Mouse (Mus musculus) forebrain, embryonic 10.5 days (tissue): Measurements from ENCODE around the gene Gatad2a. TPM values are rescaled to one million over a fixed set of nuclear protein-coding genes. Genes with fewer than 3 reads are reported as not detected.

Experiments used
- DNase-seq: peaks from one replicate; pipeline ENCODE4 v3.0.0-alpha.2; 2017; ENCODE audit warnings: low spot score; ENCODE audit errors: extremely low spot score
- H3K27ac ChIP-seq: fragments of 300-500 bp; sonication (generic); 2 replicates; pipeline ENCODE4 v1.5.1; 2016; ENCODE audit warnings: mild to moderate bottlenecking
- H3K27me3 ChIP-seq: fragments of 300-500 bp; sonication (generic); 2 replicates; pipeline ENCODE4 v1.6.1; 2016; ENCODE audit warnings: mild to moderate bottlenecking; ENCODE audit not compliant: poor library complexity, severe bottlenecking
- H3K36me3 ChIP-seq: fragments of 300-500 bp; sonication (generic); replicated peaks from 2 replicates; pipeline ENCODE4 v1.6.1; 2016; ENCODE audit warnings: mild to moderate bottlenecking, moderate library complexity
- H3K4me1 ChIP-seq: fragments of 300-500 bp; sonication (generic); 2 replicates; pipeline ENCODE4 v1.6.1; 2016
- H3K4me3 ChIP-seq: fragments of 300-500 bp; sonication (generic); 2 replicates; pipeline ENCODE4 v1.5.1; 2016; ENCODE audit warnings: mild to moderate bottlenecking, moderate library complexity
- H3K9me3 ChIP-seq: fragments of 300-500 bp; sonication (generic); 2 replicates; pipeline ENCODE4 v1.6.1; 2016; ENCODE audit warnings: mild to moderate bottlenecking, moderate library complexity
- WGBS: fragments of 180-500 bp; shearing (Covaris S2); methylation state at CpG from one replicate; pipeline ENCODE4 v1.1.7; 2016; 5-methylcytosine and 5-hydroxymethylcytosine counted together
- polyA plus RNA-seq: library from polyadenylated mRNA; unstranded; fragments of >200 nt; fragmentation: Nextera tagmentation; extraction: Ambion mirVana; gene quantifications from 2 replicates; pipeline ENCODE4 v1.2.1, GENCODE M21; 2016

The Gatad2a gene
- polyA plus RNA-seq, 1 experiment from 2014 or later = 51.7 TPM

DNA sequence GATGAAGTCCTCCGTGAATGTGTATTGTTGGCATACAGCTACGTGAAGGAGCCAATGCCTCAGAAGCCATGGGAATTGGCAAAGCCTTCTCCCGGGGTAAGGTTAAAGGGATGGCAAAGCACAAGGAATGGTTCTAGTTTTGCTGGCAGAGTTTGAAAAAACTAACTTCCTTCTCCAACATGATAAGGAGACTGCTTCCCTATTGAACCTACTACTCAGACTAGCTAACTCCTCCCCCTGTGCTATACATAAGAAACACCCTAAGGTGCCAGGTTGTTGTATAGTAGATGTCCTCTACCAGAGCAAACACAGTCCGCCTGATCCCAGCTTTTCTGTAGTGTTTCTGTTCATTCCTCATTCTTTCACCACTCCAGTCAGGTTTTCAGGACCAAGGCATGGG, 17.7 kb downstream of the Gatad2a start:
- WGBS = 90% methylated on average over 4 of the region's 4 CpGs
- Histone ChIP-seq H3K36me3 (no peaks in the 10 kb centered on the region), H3K27ac (no peak overlapping the region), H3K4me1 (peaks cover 17% of the 10 kb centered on the region), H3K27me3 (peaks cover 8% of the 10 kb centered on the region; the same call in 1 of the 2 replicates), H3K4me3 (no peak overlapping the region), H3K9me3 (no peaks in the 10 kb centered on the region)
- no peak for DNase-seq

DNA sequence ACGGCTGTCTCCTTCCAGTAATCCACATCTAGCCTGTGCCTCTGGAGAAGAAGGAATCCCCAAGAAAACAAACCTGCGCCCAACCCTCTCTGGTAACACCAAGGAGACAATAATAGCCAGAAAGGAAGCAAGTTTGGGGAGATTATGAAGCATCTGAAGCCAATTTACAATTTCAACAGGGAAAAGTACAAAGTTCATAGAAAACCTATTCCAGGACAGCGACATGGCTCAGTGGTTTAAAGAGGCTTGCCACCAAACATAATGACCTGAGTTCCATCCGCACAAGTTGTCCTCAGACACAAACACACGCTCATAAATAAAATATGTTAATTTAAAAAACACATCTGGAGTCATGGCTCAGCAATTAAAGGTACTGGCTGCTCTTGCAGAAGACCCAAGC, 21.4 kb downstream of the Gatad2a start:
- DNase-seq = no peak
- WGBS = 35% methylated on average over 5 of the region's 5 CpGs
- H3K9me3 ChIP-seq = no peaks in the 10 kb centered on the region
- no peaks in the 10 kb centered on the region for H3K36me3 ChIP-seq
- H3K4me3 ChIP-seq = peak overlapping the region; percentile 99
- H3K4me1 ChIP-seq = peaks cover 53% of the 10 kb centered on the region
- peak overlapping the region; percentile 98 for H3K27ac ChIP-seq
- peaks cover 8% of the 10 kb centered on the region; the same call in 1 of the 2 replicates for H3K27me3 ChIP-seq

DNA sequence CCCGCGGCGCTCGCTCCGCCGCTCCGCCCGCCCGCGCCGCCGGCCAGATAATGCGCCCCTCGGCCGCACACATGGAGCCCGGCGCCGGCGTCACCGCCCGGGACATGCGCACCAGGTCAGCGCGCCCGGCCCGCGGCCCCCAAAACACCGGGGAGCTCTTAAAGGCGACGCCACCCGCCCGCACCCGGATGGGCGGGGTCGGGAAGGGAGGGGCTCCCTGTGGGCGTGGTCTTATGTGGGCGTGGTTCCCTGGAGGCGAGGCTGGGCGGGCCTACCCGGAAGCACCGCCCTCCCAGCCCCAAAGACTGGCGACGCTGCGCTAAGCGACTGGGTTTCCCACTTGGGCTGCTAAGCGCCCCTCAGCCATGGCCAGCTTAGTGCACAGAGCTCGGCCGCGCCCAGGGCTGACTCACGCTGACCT, 22.0 kb downstream of the Gatad2a start:
- peaks cover 53% of the 10 kb centered on the region for H3K4me1 ChIP-seq
- H3K4me3 ChIP-seq = peak overlapping the region; percentile 99
- peaks cover 8% of the 10 kb centered on the region; the same call in 1 of the 2 replicates for H3K27me3 ChIP-seq
- no peaks in the 10 kb centered on the region for H3K36me3 ChIP-seq
- no peaks in the 10 kb centered on the region for H3K9me3 ChIP-seq
- peak; percentile 96 for DNase-seq
- WGBS = under 1% methylated on average over 50 of the region's 50 CpGs
- H3K27ac ChIP-seq = peak overlapping the region; percentile 98

DNA sequence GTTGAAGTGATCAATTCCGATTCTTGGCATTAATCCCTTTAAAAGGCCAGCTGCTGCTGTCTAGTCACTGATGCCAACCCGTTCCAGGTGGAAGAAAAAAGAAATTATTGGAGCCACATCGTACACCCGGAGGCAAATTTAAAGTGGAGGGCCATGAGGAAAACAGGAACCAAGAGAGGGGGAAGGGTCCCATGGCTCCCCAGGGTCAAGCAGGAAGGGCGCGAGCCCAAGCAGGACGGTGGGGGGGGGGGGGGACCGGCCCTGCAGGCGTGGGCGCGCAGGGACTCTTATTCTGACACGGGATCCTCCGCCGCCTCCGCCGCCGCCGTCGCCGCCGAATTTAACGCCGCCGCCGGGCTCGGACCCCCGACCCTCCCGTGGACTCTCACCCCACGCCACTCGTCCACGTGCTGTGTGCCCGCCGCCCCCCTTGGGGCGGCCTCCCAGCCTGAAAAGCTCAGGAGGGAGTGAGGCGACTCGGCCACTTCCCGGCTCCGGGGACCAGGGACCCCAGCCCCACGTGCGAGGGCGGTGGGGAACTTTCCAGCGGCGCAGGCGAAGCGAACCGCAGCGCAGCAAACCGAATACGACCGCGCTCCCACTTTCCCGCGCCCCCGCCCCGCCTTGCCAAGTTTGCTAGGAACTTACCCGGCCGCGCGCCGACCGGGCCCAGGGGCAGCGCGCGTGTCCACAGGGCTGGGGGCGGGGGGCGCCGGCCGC, 22.6 kb downstream of the Gatad2a start:
- WGBS = under 1% methylated on average over 68 of the region's 68 CpGs
- Histone ChIP-seq H3K4me3 (peak overlapping the region; percentile 99), H3K27ac (peak overlapping the region; percentile 98), H3K9me3 (no peaks in the 10 kb centered on the region), H3K27me3 (peaks cover 8% of the 10 kb centered on the region; the same call in 1 of the 2 replicates), H3K36me3 (no peaks in the 10 kb centered on the region), H3K4me1 (peaks cover 53% of the 10 kb centered on the region)
- DNase-seq = peak; percentile 70

DNA sequence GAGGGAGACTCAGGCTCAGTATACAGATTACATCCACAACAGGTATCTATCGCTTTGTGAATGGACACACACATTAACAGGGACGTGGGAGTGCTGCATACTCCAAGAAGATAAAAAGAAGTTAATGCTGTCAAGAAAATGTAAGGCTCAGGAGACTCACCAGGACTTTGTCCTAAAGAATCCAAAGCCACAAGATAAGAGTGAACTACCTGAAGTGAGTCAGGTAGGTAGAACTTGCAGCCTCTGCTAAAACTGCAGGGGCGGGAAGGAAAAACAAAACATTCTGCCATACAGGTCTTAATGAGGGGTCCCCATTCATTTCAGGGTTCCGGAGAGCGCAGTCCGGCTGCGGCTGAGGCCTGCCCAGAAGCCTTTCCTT, 23.1 kb downstream of the Gatad2a start:
- peak overlapping the region; percentile 98 for H3K27ac ChIP-seq
- no peaks in the 10 kb centered on the region for H3K9me3 ChIP-seq
- H3K4me1 ChIP-seq = peaks cover 53% of the 10 kb centered on the region
- DNase-seq = no peak
- H3K36me3 ChIP-seq = peaks cover 5% of the 10 kb centered on the region
- 11% methylated on average over 7 of the region's 7 CpGs for WGBS
- H3K27me3 ChIP-seq = peaks cover 8% of the 10 kb centered on the region; the same call in 1 of the 2 replicates
- peak overlapping the region; percentile 99 for H3K4me3 ChIP-seq

DNA sequence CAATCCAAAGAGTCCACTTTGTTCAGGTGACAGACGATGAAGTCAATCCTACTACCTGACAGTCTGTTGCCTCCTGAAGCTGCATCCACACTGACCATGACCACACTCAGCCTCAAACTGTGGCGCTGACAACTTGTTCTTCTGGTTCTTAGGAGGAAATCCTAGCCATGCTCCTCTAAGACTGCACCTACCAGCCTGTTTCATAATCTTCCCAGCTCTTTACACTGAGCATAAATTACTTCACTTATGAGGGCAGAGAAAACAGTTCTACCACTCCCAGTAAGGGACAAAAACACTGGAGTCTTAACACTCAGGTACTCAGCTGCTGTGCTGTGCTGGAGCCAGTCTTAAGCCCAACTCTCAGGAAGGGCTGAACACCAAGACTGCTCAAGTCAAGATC, 25.3 kb downstream of the Gatad2a start:
- Histone ChIP-seq H3K9me3 (no peaks in the 10 kb centered on the region), H3K4me1 (peaks cover 47% of the 10 kb centered on the region), H3K36me3 (peaks cover 15% of the 10 kb centered on the region), H3K27me3 (peaks cover 8% of the 10 kb centered on the region; the same call in 1 of the 2 replicates), H3K4me3 (peak overlapping the region; percentile 19; the same call in 1 of the 2 replicates), H3K27ac (no peak overlapping the region)
- DNase-seq = no peak
- WGBS = 96% methylated on average over 2 of the region's 2 CpGs

DNA sequence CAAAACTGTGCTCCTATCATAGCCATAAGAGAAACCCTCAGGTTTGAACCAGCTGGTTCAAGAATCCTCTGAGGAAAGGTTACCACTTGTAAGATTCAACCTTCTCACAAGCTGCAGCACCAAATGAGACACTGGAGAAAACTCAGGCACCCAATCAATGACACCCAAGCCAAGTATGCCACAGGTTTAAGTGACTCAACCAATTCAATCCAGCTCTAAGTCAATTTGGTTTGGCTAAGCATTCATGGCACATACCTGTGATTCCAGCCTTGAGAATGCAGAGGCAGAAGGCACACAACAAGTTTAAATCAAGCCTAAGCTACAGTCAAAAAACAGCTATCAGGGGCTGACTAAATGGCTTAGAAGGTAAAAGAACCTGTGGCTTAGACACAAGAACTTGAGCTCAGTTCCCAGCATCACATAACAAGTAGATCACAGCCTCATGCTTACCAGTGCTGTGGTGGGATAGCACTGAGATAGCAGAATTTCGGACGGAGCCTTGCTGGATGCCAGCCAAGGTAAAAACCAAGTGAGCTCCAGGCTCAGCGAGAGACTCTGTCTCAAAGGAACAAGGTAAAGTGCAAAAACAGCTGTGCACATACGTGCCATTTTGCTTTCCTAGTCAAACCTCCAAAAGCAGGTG, 28.8 kb downstream of the Gatad2a start:
- no peaks in the 10 kb centered on the region for H3K27me3 ChIP-seq
- no peak for DNase-seq
- no peak overlapping the region for H3K27ac ChIP-seq
- H3K9me3 ChIP-seq = no peaks in the 10 kb centered on the region
- H3K36me3 ChIP-seq = peaks cover 49% of the 10 kb centered on the region
- 95% methylated on average over 4 of the region's 4 CpGs for WGBS
- H3K4me3 ChIP-seq = no peak overlapping the region
- H3K4me1 ChIP-seq = peaks cover 34% of the 10 kb centered on the region

DNA sequence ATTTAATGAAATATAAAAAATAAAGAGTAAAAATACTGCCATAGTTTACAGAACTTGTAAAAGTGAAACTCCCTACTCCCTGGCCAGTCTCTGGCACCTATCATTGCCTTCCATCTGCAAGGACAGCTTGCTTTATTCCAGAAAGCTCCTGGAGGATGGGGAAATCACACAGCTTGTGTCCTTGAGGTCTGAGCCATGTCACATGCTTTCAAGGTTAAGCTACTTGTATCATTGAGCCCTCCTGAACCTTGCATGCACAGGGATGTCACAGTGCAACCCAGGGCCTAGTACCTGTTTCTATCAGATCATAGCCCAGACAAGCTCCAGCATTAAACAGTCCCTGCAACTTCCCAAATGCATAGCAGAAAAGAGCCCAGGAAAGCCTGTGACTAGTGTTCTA, 36.9 kb downstream of the Gatad2a start:
- peaks cover 35% of the 10 kb centered on the region for H3K36me3 ChIP-seq

DNA sequence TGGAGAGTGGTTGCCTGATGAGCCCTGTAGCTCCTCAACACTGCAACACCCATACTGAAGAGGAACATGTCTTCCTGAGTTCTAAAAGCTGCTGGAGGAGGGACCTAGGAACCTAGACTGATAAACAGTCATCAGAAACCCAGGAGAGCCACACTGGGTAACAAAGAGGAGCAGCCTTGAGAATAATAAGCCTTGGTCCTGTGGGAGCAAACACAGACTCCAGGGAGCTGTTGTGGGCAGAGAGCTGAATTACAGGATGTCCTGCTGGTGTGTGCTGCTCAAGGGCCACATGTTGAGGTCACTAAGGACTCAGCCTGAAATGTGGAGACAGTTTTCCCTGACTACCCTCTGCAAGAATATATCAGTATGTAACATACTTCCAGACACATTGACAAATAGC, 38.3 kb downstream of the Gatad2a start:
- Histone ChIP-seq H3K36me3 (peaks cover 21% of the 10 kb centered on the region), H3K27ac (no peak overlapping the region), H3K4me1 (peaks cover 30% of the 10 kb centered on the region), H3K4me3 (no peak overlapping the region), H3K9me3 (no peaks in the 10 kb centered on the region), H3K27me3 (no peaks in the 10 kb centered on the region)
- no peak for DNase-seq

More for the DNA sequence above, 36.9 kb downstream of the Gatad2a start:
- H3K4me1 ChIP-seq = peaks cover 30% of the 10 kb centered on the region
- H3K4me3 ChIP-seq = no peak overlapping the region
- no peaks in the 10 kb centered on the region for H3K27me3 ChIP-seq
- no peak for DNase-seq
- no peaks in the 10 kb centered on the region for H3K9me3 ChIP-seq
- H3K27ac ChIP-seq = no peak overlapping the region

DNA sequence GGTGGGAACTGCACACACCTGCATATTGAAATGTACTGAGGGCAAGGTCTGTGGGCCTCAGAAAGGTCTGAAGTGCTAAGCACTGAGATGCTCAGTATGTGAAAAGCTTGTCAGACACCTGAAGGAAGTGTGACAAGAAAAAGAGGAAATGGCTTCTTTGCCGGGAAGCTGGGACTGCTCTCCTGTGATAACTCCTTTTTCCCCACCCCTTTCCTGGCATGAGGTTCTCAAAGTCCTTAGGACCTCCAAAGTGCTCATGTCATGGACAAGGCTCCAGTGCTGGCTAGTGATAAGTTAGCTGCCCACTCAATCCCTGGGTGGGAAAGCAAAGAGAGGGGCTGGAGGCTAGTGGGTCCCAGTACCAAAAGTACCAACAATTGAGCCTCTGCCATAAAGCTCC, 38.8 kb downstream of the Gatad2a start:
- no peak for DNase-seq
- Histone ChIP-seq H3K9me3 (no peaks in the 10 kb centered on the region), H3K36me3 (peaks cover 16% of the 10 kb centered on the region), H3K4me3 (no peak overlapping the region), H3K27me3 (no peaks in the 10 kb centered on the region), H3K4me1 (peaks cover 30% of the 10 kb centered on the region), H3K27ac (no peak overlapping the region)
- WGBS = 88% methylated on average over 1 of the region's 1 CpGs

DNA sequence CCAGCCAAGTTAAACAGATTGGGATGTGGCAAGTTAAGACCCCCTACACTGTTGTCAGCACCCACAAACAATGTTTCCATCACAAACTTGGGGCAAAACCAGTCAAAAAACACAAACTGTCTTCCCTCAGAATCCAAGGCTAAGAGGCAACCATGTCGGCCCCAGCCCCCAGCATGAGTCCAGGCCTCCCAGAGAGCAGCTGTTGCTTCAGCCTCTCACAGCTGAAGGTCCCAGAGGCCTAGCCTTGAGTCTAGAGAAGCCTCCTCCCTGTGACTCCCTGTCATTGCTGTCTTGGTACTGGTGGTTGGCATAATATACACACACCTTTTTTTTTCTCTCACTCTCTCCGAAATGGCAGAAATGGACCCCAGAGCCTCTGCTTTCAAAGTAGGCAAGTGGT, 39.5 kb downstream of the Gatad2a start:
- Histone ChIP-seq H3K4me3 (no peak overlapping the region), H3K4me1 (peaks cover 30% of the 10 kb centered on the region), H3K27me3 (no peaks in the 10 kb centered on the region), H3K9me3 (no peaks in the 10 kb centered on the region), H3K27ac (no peak overlapping the region), H3K36me3 (peaks cover 9% of the 10 kb centered on the region)
- DNase-seq = no peak
- 80% methylated on average over 2 of the region's 2 CpGs for WGBS

DNA sequence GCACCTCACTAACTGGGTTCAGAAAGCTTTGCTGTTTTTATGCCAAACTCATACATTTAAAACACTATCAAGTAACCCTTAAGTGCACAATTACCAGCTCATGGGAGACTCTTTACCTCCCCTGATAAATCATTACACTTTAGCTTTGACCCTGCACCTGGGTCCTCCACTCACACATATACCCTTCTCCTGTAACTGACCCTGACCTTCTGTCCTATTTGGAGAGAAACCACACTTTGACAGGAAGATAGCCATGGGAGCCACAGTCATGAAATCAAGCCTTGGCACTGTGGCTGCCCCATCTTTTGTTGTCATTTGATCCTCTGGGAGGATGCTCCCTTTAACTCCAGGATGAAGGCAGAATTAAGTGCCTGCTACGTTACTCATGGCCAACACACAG, 41.5 kb downstream of the Gatad2a start:
- WGBS = 76% methylated on average over 1 of the region's 1 CpGs
- H3K9me3 ChIP-seq = no peaks in the 10 kb centered on the region
- no peak overlapping the region for H3K27ac ChIP-seq
- H3K36me3 ChIP-seq = peaks cover 12% of the 10 kb centered on the region
- H3K27me3 ChIP-seq = no peaks in the 10 kb centered on the region
- H3K4me3 ChIP-seq = no peak overlapping the region
- no peak for DNase-seq
- peaks cover 30% of the 10 kb centered on the region for H3K4me1 ChIP-seq

DNA sequence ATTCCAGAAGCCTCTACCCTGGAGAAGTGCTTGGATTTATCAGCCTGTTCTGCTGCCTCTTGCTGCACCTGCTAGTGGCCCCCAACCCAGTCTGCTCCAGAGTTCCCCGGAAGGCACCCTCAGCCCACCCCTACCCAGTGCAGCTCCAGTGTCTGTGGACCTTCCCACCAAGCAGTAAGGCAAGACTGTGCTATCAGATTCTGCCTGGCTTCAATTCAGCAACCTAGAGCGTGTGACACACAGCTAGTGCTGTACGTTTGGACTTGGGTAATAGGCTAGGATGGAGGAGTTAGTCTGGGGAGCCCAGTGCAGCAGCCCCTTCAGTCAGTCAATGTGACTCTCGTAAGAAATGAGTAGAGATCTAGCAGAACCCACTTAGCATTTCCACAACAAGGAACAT, 42.0 kb downstream of the Gatad2a start:
- 87% methylated on average over 4 of the region's 4 CpGs for WGBS
- no peaks in the 10 kb centered on the region for H3K9me3 ChIP-seq
- no peak for DNase-seq
- no peak overlapping the region for H3K27ac ChIP-seq
- H3K4me3 ChIP-seq = no peak overlapping the region
- H3K4me1 ChIP-seq = peaks cover 30% of the 10 kb centered on the region
- no peaks in the 10 kb centered on the region for H3K27me3 ChIP-seq
- H3K36me3 ChIP-seq = peaks cover 16% of the 10 kb centered on the region
